Mouse (Mus musculus) lung, embryonic 16.5 days (tissue): ENCODE results near the gene Map9. TPM values are rescaled to one million over a fixed set of nuclear protein-coding genes. Genes with fewer than 3 reads are reported as not detected.
"Not testable (repeated sequence)": the region's sequence is repeated elsewhere in the genome, so short reads cannot be mapped to it uniquely, and the experiment has no call there.

Experiments
- ATAC-seq: fragments of 200-750 bp; cut with Nextera tagmentation; 2 replicates; pipeline ENCODE4 v1.8.0; 2017; ENCODE audit warnings: low read depth, mild to moderate bottlenecking, moderate library complexity
- H3K27ac ChIP-seq: fragments of 300-500 bp; sonication (generic); 2 replicates; pipeline ENCODE4 v1.5.1; 2014; ENCODE audit warnings: mild to moderate bottlenecking, control low read depth, low read length
- H3K27me3 ChIP-seq: fragments of 300-500 bp; sonication (generic); 2 replicates; pipeline ENCODE4 v1.6.1; 2014; ENCODE audit warnings: low read depth, low read length, mixed read lengths; ENCODE audit not compliant: control insufficient read depth, insufficient read depth
- H3K36me3 ChIP-seq: fragments of 300-500 bp; sonication (generic); 2 replicates; pipeline ENCODE4 v1.6.1; 2014; ENCODE audit warnings: low read length; ENCODE audit not compliant: control insufficient read depth, insufficient read depth
- H3K4me1 ChIP-seq: fragments of 300-500 bp; sonication (generic); replicated peaks from 2 replicates; pipeline ENCODE4 v1.6.1; 2014; ENCODE audit warnings: low read length, mixed read lengths; ENCODE audit not compliant: control insufficient read depth, insufficient read depth
- H3K4me2 ChIP-seq: fragments of 300-500 bp; sonication (generic); 2 replicates; pipeline ENCODE4 v1.6.1; 2014; ENCODE audit warnings: low read depth, low read length, control low read depth
- H3K4me3 ChIP-seq: fragments of 300-500 bp; sonication (generic); 2 replicates; pipeline ENCODE4 v1.5.1; 2014; ENCODE audit warnings: mild to moderate bottlenecking, low read length, control low read depth
- H3K9ac ChIP-seq: fragments of 300-500 bp; sonication (generic); 2 replicates; pipeline ENCODE4 v1.6.1; 2014; ENCODE audit warnings: low read length, control low read depth
- H3K9me3 ChIP-seq: fragments of 300-500 bp; sonication (generic); 2 replicates; pipeline ENCODE4 v1.6.1; 2016; ENCODE audit warnings: low read length; ENCODE audit not compliant: control insufficient read depth
- WGBS: fragments of 180-500 bp; shearing (Covaris S2); extraction: QIAGEN DNeasy Blood & Tissue Kit; methylation state at CpG from one replicate; pipeline ENCODE4 v1.1.7; 2014; 5-methylcytosine and 5-hydroxymethylcytosine counted together
- polyA plus RNA-seq: library from polyadenylated mRNA; unstranded; fragments of >200 nt; fragmentation: Nextera tagmentation; extraction: Ambion mirVana; gene quantifications from 2 replicates; pipeline ENCODE4 v1.2.1, GENCODE M21; 2015

The Map9 gene
- polyA plus RNA-seq, 1 experiment from 2014 or later: 9.6 TPM

DNA sequence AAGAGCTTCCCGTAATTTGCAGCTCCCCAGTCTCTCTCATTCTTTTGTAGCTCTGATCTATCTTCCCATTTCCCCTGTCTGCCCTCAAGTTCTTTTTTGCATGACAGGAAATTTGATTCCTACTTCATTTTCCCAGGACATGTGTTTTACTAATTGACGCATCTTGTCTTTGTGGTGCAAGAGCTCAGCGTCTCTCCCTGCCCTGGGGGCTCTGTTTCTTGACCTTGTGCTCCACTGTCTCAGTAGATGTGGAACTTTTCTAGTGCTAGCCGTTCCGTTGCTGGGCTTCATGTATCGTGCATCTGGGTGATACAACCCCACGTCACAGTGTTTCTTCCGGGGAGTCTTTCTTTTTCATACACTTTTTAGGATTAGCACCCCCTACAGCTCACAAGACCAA is 27.2 kb downstream of the Map9 start:
- H3K4me1 ChIP-seq: no peaks in the 10 kb centered on the region
- H3K4me3 ChIP-seq: no peak overlapping the region
- H3K4me2 ChIP-seq: no peak overlapping the region
- peaks cover 2% of the 10 kb centered on the region; the same call in 1 of the 2 replicates for H3K36me3 ChIP-seq
- ATAC-seq: no peak
- H3K9me3 ChIP-seq: no peaks in the 10 kb centered on the region
- no peaks in the 10 kb centered on the region for H3K27me3 ChIP-seq
- H3K9ac ChIP-seq: no peak overlapping the region
- 83% methylated on average over 8 of the region's 8 CpGs for WGBS
- no peak overlapping the region for H3K27ac ChIP-seq

GRCm38 (mm10) chr3:82405830-82406229 is 48.0 kb downstream of the Map9 start:
- no peak overlapping the region for H3K27ac ChIP-seq
- H3K36me3 ChIP-seq: no peaks in the 10 kb centered on the region
- ATAC-seq: no peak
- no peaks in the 10 kb centered on the region for H3K27me3 ChIP-seq
- H3K9me3 ChIP-seq: no peaks in the 10 kb centered on the region
- H3K9ac ChIP-seq: no peak overlapping the region
- 86% methylated on average over 6 of the region's 6 CpGs for WGBS
- no peaks in the 10 kb centered on the region for H3K4me1 ChIP-seq
- H3K4me2 ChIP-seq: no peak overlapping the region
- no peak overlapping the region for H3K4me3 ChIP-seq

DNA sequence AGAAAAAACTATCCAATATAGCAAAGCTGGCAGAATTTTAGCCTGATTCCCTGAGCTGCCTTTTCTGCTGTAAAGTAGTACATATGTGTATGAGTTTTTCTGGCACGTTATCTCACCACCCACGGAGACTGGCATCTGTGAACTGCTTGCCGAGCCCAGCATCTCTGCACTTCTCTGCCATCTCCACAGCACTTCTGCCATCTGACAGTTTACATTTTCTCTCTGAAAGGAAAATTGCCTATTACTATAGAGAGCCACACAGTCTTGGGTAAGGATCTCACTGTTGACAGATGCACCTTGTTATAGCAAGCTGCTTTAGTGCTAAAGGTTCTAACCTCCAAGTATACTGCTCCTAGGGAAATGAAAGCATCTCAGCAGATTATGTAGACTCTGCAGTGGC is 48.5 kb downstream of the Map9 start:
- Histone ChIP-seq H3K27ac (no peak overlapping the region), H3K4me1 (no peaks in the 10 kb centered on the region), H3K9me3 (no peaks in the 10 kb centered on the region), H3K36me3 (no peaks in the 10 kb centered on the region), H3K4me3 (no peak overlapping the region), H3K9ac (no peak overlapping the region), H3K4me2 (no peak overlapping the region), H3K27me3 (no peaks in the 10 kb centered on the region)
- ATAC-seq: no peak
- 61% methylated on average over 3 of the region's 3 CpGs for WGBS

GRCm38 (mm10) chr3:82407432-82407831 is 49.6 kb downstream of the Map9 start:
- Histone ChIP-seq H3K27ac (no peak overlapping the region), H3K9ac (no peak overlapping the region), H3K27me3 (no peaks in the 10 kb centered on the region), H3K4me3 (no peak overlapping the region), H3K36me3 (no peaks in the 10 kb centered on the region), H3K9me3 (no peaks in the 10 kb centered on the region), H3K4me2 (no peak overlapping the region), H3K4me1 (no peaks in the 10 kb centered on the region)
- WGBS: 38% methylated on average over 2 of the region's 2 CpGs
- no peak for ATAC-seq

- ATAC-seq: no peak
- Histone ChIP-seq H3K36me3 (no peaks in the 10 kb centered on the region), H3K27me3 (no peaks in the 10 kb centered on the region), H3K4me3 (no peak overlapping the region), H3K27ac (no peak overlapping the region), H3K9me3 (no peaks in the 10 kb centered on the region), H3K4me2 (no peak overlapping the region), H3K4me1 (no peaks in the 10 kb centered on the region), H3K9ac (no peak overlapping the region)
Measured at GRCm38 (mm10) chr3:82412397-82412796, 54.6 kb downstream of the Map9 start.

GRCm38 (mm10) chr3:82417958-82418357 is 60.1 kb downstream of the Map9 start:
- H3K9ac ChIP-seq: no peak overlapping the region
- H3K4me3 ChIP-seq: no peak overlapping the region
- H3K27me3 ChIP-seq: no peaks in the 10 kb centered on the region
- H3K4me1 ChIP-seq: no peaks in the 10 kb centered on the region
- WGBS: 80% methylated on average over 3 of the region's 3 CpGs
- no peak overlapping the region for H3K27ac ChIP-seq
- no peak for ATAC-seq
- H3K36me3 ChIP-seq: no peaks in the 10 kb centered on the region
- H3K9me3 ChIP-seq: no peaks in the 10 kb centered on the region
- H3K4me2 ChIP-seq: no peak overlapping the region

GRCm38 (mm10) chr3:82435351-82435750 is 77.5 kb downstream of the Map9 start:
- H3K9me3 ChIP-seq: no peaks in the 10 kb centered on the region
- ATAC-seq: no peak
- H3K9ac ChIP-seq: no peak overlapping the region
- no peaks in the 10 kb centered on the region for H3K27me3 ChIP-seq
- no peaks in the 10 kb centered on the region for H3K36me3 ChIP-seq
- no peak overlapping the region for H3K27ac ChIP-seq
- no peaks in the 10 kb centered on the region for H3K4me1 ChIP-seq
- H3K4me2 ChIP-seq: no peak overlapping the region
- 87% methylated on average over 8 of the region's 8 CpGs for WGBS
- no peak overlapping the region for H3K4me3 ChIP-seq

GRCm38 (mm10) chr3:82440976-82441375 is 83.1 kb downstream of the Map9 start:
- no peak for ATAC-seq
- Histone ChIP-seq H3K9ac (no peak overlapping the region), H3K9me3 (no peaks in the 10 kb centered on the region), H3K4me3 (no peak overlapping the region), H3K4me2 (no peak overlapping the region), H3K27me3 (no peaks in the 10 kb centered on the region), H3K36me3 (no peaks in the 10 kb centered on the region), H3K27ac (no peak overlapping the region), H3K4me1 (no peaks in the 10 kb centered on the region)
- WGBS: 56% methylated on average over 3 of the region's 3 CpGs

GRCm38 (mm10) chr3:82441601-82442000 is 83.8 kb downstream of the Map9 start:
- H3K27me3 ChIP-seq, ATAC-seq, H3K4me2 ChIP-seq, H3K27ac ChIP-seq, H3K9ac ChIP-seq, H3K9me3 ChIP-seq, H3K4me1 ChIP-seq, H3K36me3 ChIP-seq, H3K4me3 ChIP-seq: not testable (repeated sequence)
